Mouse (Mus musculus): ENCODE measurements around the gene Sema4b. TPM values are rescaled to one million over a fixed set of nuclear protein-coding genes. Genes with fewer than 3 reads are reported as not detected.

Gene Sema4b
- 6.9 and 7.7 TPM in 2 replicates for polyA plus RNA-seq (2014; fragmentation: Nextera tagmentation; extraction: Ambion mirVana)

DNA sequence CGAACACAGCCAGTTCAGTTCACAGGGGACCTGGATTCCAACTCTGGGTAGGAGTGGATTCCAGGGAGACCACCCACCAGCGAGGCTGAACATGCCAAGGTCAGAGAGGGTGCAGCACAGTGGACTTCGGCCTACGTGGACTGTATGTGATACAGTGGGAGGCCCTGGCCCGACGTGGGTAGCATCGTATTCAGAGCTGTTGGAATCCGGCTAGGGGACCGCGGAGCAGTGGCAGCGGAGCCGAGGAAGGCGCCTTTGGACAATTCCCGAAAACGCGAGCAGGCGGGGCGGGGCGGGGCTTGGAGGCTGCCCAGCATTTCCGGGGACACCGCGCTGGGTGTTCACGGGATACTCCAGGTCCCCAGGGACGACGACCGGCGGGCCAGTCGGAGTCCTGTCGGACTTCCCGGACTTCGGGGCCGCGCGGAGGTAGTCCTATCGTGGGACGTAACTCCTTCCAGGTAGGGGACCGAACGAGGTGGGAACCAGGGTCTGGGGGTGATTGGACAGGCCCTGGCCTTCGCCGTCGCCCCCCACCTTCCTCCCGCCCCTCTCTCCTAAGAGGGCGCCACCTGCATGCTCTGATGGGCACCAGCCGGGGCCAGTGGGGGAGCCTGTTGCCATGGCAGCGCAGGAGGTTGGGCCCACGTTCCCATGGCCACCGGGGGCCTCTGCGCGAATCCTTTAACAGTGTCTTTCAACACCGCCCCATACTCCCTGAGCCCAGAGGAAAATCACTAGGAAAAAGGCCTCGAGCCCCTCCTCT is at the start of gene Sema4b:
Sema4b (plus strand) TSS at position 311 of the 766 bp plus-strand sequence.
- ATAC-seq (replicated peaks; ENCODE audit: insufficient number of reproducible peaks, low FRiP score, low TSS enrichment, low read depth) (peak; percentile 90), DNase-seq (ENCODE audit: low spot score) (peak; percentile 91)

DNA sequence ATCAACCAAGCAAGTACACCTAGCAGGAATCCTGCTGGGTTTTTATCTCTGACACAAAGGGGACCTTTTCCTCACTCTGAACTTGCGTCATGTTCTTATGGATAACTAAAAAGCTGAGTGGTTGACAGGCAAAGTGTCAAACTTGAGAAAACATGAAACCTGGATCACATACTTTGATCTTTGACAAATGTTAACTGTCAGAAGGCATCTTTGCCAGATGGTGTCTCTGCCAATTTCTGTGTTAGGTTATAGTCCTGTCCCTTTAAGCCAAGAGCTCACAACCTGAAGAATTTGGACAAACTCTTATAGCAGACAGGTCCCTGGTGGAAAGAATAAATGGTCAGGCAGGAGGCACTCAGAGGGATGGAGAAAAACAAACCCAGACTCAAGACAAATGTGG is 48.3 kb upstream of the Sema4b start:
- no peak for ATAC-seq (replicated peaks; ENCODE audit: insufficient number of reproducible peaks, low FRiP score, low TSS enrichment, low read depth)
- 83% methylated on average over 1 of the region's 1 CpGs for WGBS

More for the DNA sequence above, at the start of gene Sema4b:
- Histone ChIP-seq H3K9me3 (replicated peaks; ENCODE audit: control insufficient read depth, low read length) (no peaks in the 10 kb centered on the region), H3K4me3 (ENCODE audit: low read depth, low read length) (peak within 1 kb of the TSS; percentile 38), H3K27me3 (ENCODE audit: control insufficient read depth, insufficient read depth, low read length) (no peaks in the 10 kb centered on the region), H3K4me2 (ENCODE audit: low read depth, low read length) (peak within 1 kb of the TSS; percentile 64), H3K27ac (replicated peaks; ENCODE audit: low read depth, low read length) (peak within 1 kb of the TSS; percentile 15; the same call in 1 of the 2 replicates), H3K9ac (replicated peaks; ENCODE audit: low read length) (peak within 1 kb of the TSS; percentile 52), H3K36me3 (replicated peaks; ENCODE audit: control insufficient read depth, insufficient read depth, low read depth, low read length) (no peaks in the 10 kb centered on the region), H3K4me1 (ENCODE audit: control insufficient read depth, insufficient read depth, low read length) (no peaks in the 10 kb centered on the region)
- WGBS, result 1% methylated on average over 49 of the region's 51 CpGs

DNA sequence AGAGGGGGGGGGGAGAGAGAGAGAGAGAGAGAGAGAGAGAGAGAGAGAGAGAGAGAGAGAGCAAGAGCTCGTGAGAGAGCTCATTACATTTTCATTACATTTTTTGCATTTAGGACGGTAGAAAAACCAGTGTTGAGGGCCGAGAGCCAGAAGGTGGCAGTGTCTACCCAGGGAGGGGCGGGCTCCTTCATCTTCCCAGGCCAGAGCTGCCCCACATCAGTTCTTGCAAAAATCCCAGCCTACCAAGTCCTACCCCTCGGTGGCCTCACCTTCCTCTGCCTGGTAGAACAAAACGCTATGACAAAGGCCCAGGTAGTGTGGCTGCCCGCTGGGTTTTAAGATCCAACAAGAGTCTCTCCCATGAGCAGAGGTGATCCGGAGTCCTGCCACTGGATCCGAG is 45.8 kb upstream of the Sema4b start:
- no peaks in the 10 kb centered on the region for H3K9me3 ChIP-seq (replicated peaks; ENCODE audit: control insufficient read depth, low read length)
- H3K36me3 ChIP-seq (replicated peaks; ENCODE audit: control insufficient read depth, insufficient read depth, low read depth, low read length), result no peaks in the 10 kb centered on the region
- peak; percentile 74 for ATAC-seq (replicated peaks; ENCODE audit: insufficient number of reproducible peaks, low FRiP score, low TSS enrichment, low read depth)
- WGBS, result 19% methylated on average over 9 of the region's 9 CpGs
- DNase-seq (ENCODE audit: low spot score), result peak; percentile 87
- H3K27me3 ChIP-seq (ENCODE audit: control insufficient read depth, insufficient read depth, low read length), result no peaks in the 10 kb centered on the region
- H3K4me3 ChIP-seq (ENCODE audit: low read depth, low read length), result no peak overlapping the region
- H3K4me2 ChIP-seq (ENCODE audit: low read depth, low read length), result no peak overlapping the region
- peak overlapping the region; percentile 41 for H3K9ac ChIP-seq (replicated peaks; ENCODE audit: low read length)
- H3K27ac ChIP-seq (replicated peaks; ENCODE audit: low read depth, low read length), result no peak overlapping the region
- no peaks in the 10 kb centered on the region for H3K4me1 ChIP-seq (ENCODE audit: control insufficient read depth, insufficient read depth, low read length)

More for the DNA sequence above, 48.3 kb upstream of the Sema4b start:
- DNase-seq (ENCODE audit: low spot score), result no peak
- Histone ChIP-seq H3K9ac (replicated peaks; ENCODE audit: low read length) (no peak overlapping the region), H3K36me3 (replicated peaks; ENCODE audit: control insufficient read depth, insufficient read depth, low read depth, low read length) (no peaks in the 10 kb centered on the region), H3K4me3 (ENCODE audit: low read depth, low read length) (no peak overlapping the region), H3K4me2 (ENCODE audit: low read depth, low read length) (no peak overlapping the region), H3K27me3 (ENCODE audit: control insufficient read depth, insufficient read depth, low read length) (no peaks in the 10 kb centered on the region), H3K27ac (replicated peaks; ENCODE audit: low read depth, low read length) (no peak overlapping the region), H3K9me3 (replicated peaks; ENCODE audit: control insufficient read depth, low read length) (no peaks in the 10 kb centered on the region), H3K4me1 (ENCODE audit: control insufficient read depth, insufficient read depth, low read length) (no peaks in the 10 kb centered on the region)

DNA sequence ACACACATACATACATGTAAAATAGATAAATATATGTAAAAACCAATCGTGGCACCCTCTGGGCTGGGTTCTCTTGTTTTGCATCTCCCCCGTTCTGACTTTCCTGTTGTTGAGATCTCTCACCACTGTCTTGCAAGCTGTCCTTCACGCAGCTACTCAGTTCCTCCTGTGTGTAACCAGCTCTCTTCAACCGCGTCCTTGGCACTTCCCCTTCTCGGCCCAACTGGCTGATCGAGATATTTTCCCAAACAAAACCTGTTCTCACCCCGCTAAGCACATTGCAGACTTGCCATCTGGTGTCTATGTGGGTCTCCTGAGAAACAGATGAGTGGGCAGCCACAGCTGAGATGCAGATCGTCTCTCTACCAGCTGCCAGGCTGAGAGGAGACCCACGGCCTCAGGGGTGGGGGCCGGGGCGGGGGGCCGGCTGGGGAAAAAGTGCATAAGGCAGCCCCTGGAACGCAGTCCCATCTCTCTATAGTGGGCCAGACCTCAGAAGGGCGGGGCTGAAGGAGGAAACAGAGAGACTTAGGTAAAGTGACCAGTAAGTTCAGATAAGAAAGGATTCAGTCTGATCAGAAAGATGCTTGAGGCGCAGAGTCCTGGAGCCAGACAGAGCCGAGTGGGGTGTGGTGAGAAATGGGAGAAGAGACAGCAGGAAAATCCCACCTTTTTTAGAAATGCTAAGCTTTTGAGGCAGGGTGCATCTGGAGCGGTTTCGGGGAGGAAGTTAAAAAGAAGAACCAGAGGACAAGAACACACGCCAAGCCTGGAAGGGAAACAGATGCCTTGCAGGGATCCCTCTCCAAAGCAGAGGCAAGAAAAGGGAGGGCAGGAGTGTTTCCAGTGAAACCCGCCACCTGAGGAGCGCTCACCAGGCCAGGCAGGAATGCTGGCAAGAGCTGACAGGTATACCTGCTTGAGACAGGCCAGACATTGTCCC is 43.0 kb upstream of the Sema4b start:
- no peaks in the 10 kb centered on the region for H3K4me1 ChIP-seq (ENCODE audit: control insufficient read depth, insufficient read depth, low read length)
- DNase-seq (ENCODE audit: low spot score) (peak; percentile 9), ATAC-seq (replicated peaks; ENCODE audit: insufficient number of reproducible peaks, low FRiP score, low TSS enrichment, low read depth) (no peak; the same call in 1 of the 2 replicates)
- no peak overlapping the region for H3K4me2 ChIP-seq (ENCODE audit: low read depth, low read length)
- H3K9ac ChIP-seq (replicated peaks; ENCODE audit: low read length), result no peak overlapping the region
- 42% methylated on average over 22 of the region's 22 CpGs for WGBS
- no peak overlapping the region for H3K4me3 ChIP-seq (ENCODE audit: low read depth, low read length)
- H3K27ac ChIP-seq (replicated peaks; ENCODE audit: low read depth, low read length), result 0 out of 2 replicates have a peak overlapping the region, but pooled peaks have one; percentile 35
- no peaks in the 10 kb centered on the region for H3K36me3 ChIP-seq (replicated peaks; ENCODE audit: control insufficient read depth, insufficient read depth, low read depth, low read length)
- no peaks in the 10 kb centered on the region for H3K9me3 ChIP-seq (replicated peaks; ENCODE audit: control insufficient read depth, low read length)
- no peaks in the 10 kb centered on the region for H3K27me3 ChIP-seq (ENCODE audit: control insufficient read depth, insufficient read depth, low read length)

DNA sequence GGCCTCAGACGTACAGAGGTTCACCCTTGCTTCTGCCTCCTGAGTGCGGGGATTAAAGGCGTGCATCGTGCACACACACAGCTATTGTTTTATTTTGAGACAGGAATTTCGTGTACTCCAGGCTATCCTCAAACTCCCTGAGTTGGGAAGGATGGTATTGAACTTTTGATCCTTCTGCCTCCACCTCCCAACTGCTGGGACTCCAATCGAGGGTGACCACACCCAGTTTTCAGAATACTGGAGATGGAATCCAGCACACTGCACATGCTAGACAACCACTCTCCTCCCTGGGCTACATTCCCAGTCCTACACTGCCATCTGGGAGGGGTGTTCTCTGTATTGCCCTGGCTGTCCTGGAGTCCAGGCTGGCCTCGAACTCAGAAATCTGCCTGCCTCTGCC is 41.9 kb upstream of the Sema4b start:
- WGBS, result 87% methylated on average over 7 of the region's 7 CpGs
- Histone ChIP-seq H3K27me3 (ENCODE audit: control insufficient read depth, insufficient read depth, low read length) (no peaks in the 10 kb centered on the region), H3K9ac (replicated peaks; ENCODE audit: low read length) (no peak overlapping the region), H3K9me3 (replicated peaks; ENCODE audit: control insufficient read depth, low read length) (no peaks in the 10 kb centered on the region), H3K4me2 (ENCODE audit: low read depth, low read length) (no peak overlapping the region), H3K4me1 (ENCODE audit: control insufficient read depth, insufficient read depth, low read length) (no peaks in the 10 kb centered on the region), H3K4me3 (ENCODE audit: low read depth, low read length) (no peak overlapping the region), H3K36me3 (replicated peaks; ENCODE audit: control insufficient read depth, insufficient read depth, low read depth, low read length) (no peaks in the 10 kb centered on the region), H3K27ac (replicated peaks; ENCODE audit: low read depth, low read length) (no peak overlapping the region)
- ATAC-seq (replicated peaks; ENCODE audit: insufficient number of reproducible peaks, low FRiP score, low TSS enrichment, low read depth) (no peak), DNase-seq (ENCODE audit: low spot score) (no peak)

DNA sequence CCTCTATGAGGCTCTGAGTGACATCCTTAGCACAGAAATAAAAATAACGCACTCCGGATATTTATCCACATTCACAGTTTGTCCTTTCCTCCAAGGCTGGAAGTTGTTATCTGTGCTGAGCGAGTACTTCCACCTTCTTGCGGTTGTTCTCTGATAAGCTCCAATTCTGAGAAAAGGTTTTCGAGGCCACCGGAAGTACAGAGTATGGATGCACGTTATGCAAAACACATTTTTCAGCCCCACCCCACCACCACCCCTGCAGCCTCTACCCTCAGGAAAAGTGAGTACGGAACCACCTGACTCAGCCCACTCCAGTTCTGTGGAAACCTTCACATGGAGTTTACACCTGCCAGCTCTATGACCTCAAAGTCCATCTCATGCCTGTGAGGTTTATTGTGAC is 40.6 kb upstream of the Sema4b start:
- H3K27me3 ChIP-seq (ENCODE audit: control insufficient read depth, insufficient read depth, low read length), result no peaks in the 10 kb centered on the region
- no peak overlapping the region for H3K4me3 ChIP-seq (ENCODE audit: low read depth, low read length)
- H3K27ac ChIP-seq (replicated peaks; ENCODE audit: low read depth, low read length), result no peak overlapping the region
- DNase-seq (ENCODE audit: low spot score) (no peak), ATAC-seq (replicated peaks; ENCODE audit: insufficient number of reproducible peaks, low FRiP score, low TSS enrichment, low read depth) (no peak)
- no peak overlapping the region for H3K4me2 ChIP-seq (ENCODE audit: low read depth, low read length)
- H3K9me3 ChIP-seq (replicated peaks; ENCODE audit: control insufficient read depth, low read length), result no peaks in the 10 kb centered on the region
- no peak overlapping the region for H3K9ac ChIP-seq (replicated peaks; ENCODE audit: low read length)
- H3K4me1 ChIP-seq (ENCODE audit: control insufficient read depth, insufficient read depth, low read length), result no peaks in the 10 kb centered on the region
- H3K36me3 ChIP-seq (replicated peaks; ENCODE audit: control insufficient read depth, insufficient read depth, low read depth, low read length), result no peaks in the 10 kb centered on the region
- WGBS, result 88% methylated on average over 8 of the region's 8 CpGs

DNA sequence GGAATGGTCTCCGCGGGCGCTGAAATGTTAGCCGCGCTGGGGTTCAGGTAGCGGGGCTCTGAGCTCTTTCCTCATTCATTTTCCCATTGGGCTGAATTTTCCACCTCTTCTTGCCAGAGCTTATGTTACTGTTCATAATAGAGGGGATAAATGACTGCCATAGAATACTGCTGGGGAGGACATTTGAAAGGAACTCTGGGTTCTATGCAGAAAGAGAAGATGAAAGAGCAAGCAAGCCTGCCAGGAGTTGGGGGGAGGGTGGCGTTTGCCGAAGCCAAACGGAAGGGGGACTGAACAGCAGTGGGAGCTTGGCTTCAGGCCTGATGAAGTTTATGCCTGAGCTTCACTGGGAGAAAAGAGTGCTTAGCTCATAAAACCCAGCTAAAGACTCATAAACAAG is 37.3 kb upstream of the Sema4b start:
- WGBS, result 67% methylated on average over 9 of the region's 9 CpGs
- Histone ChIP-seq H3K4me2 (ENCODE audit: low read depth, low read length) (no peak overlapping the region), H3K27ac (replicated peaks; ENCODE audit: low read depth, low read length) (no peak overlapping the region), H3K36me3 (replicated peaks; ENCODE audit: control insufficient read depth, insufficient read depth, low read depth, low read length) (no peaks in the 10 kb centered on the region), H3K4me1 (ENCODE audit: control insufficient read depth, insufficient read depth, low read length) (no peaks in the 10 kb centered on the region), H3K27me3 (ENCODE audit: control insufficient read depth, insufficient read depth, low read length) (no peaks in the 10 kb centered on the region), H3K9me3 (replicated peaks; ENCODE audit: control insufficient read depth, low read length) (no peaks in the 10 kb centered on the region), H3K9ac (replicated peaks; ENCODE audit: low read length) (no peak overlapping the region), H3K4me3 (ENCODE audit: low read depth, low read length) (no peak overlapping the region)
- ATAC-seq (replicated peaks; ENCODE audit: insufficient number of reproducible peaks, low FRiP score, low TSS enrichment, low read depth) (no peak), DNase-seq (ENCODE audit: low spot score) (peak; percentile 8)
